Comparison of ENCODE assay signal across 8 mouse cellular contexts in genomic region chr7:79710130-79710607, GRCm38 (mm10). TPM values are rescaled to one million over a fixed set of nuclear protein-coding genes. Genes with fewer than 3 reads are reported as not detected.
DNase-seq lines count a peak whose midpoint lies in the region; ATAC-seq and TF ChIP-seq lines count a peak whose summit lies in the region.

No protein-coding gene starts in this region.

- peak overlapping the region; percentile 44 for H3K9ac ChIP-seq in ES-Bruce4 (ENCODE audit: low read depth, poor library complexity, severe bottlenecking)
- H3K9ac ChIP-seq in neural tube, embryonic 14.5 days (replicated peaks; ENCODE audit: low read depth, low read length), result peak overlapping the region; percentile 53

- no peaks in the 10 kb centered on the region for H3K27me3 ChIP-seq in ES-Bruce4 (ENCODE audit: control insufficient read depth, insufficient read depth, low read length, poor library complexity, severe bottlenecking)
- no peaks in the 10 kb centered on the region for H3K27me3 ChIP-seq in neural tube, embryonic 14.5 days (ENCODE audit: control insufficient read depth, insufficient read depth, low read length)

- peak overlapping the region; percentile 63 for H3K4me3 ChIP-seq in ES-Bruce4 (ENCODE audit: low read depth, low read length)
- H3K4me3 ChIP-seq in neural tube, embryonic 14.5 days (ENCODE audit: low read depth, low read length), result peak overlapping the region; percentile 43

- no peaks in the 10 kb centered on the region for H3K4me1 ChIP-seq in ES-Bruce4 (ENCODE audit: control insufficient read depth, insufficient read depth, low read length)
- 0 out of 2 replicates have a peak, but pooled peaks cover 4% of the 10 kb centered on the region for H3K4me1 ChIP-seq in neural tube, embryonic 14.5 days (ENCODE audit: control insufficient read depth, insufficient read depth, low read length)

- H3K36me3 ChIP-seq in ES-Bruce4 (ENCODE audit: control insufficient read depth, insufficient read depth, low read length, poor library complexity, severe bottlenecking), result no peaks in the 10 kb centered on the region
- H3K36me3 ChIP-seq in neural tube, embryonic 14.5 days (ENCODE audit: control insufficient read depth, insufficient read depth, low read length), result no peaks in the 10 kb centered on the region

- no peaks in the 10 kb centered on the region for H3K9me3 ChIP-seq in ES-Bruce4 (replicated peaks; ENCODE audit: control insufficient read depth, insufficient read depth, low read length, poor library complexity, severe bottlenecking)
- H3K9me3 ChIP-seq in neural tube, embryonic 14.5 days (ENCODE audit: control insufficient read depth, low read length), result no peaks in the 10 kb centered on the region

- TF ChIP-seq CTCF in ES-Bruce4 (IDR thresholded peaks at IDR 0.05; ENCODE audit: low read depth, low read length), result peak; percentile 23

- TF ChIP-seq EP300 in ES-Bruce4 (IDR thresholded peaks at IDR 0.05; ENCODE audit: insufficient read depth, low read depth, low read length), result no peak

- no peak for TF ChIP-seq POLR2A in ES-Bruce4 (IDR thresholded peaks at IDR 0.05; ENCODE audit: insufficient read depth, low read length)

- WGBS in neural tube, embryonic 14.5 days, result under 1% methylated on average over 55 of the region's 55 CpGs

- DNase-seq in adrenal gland, postnatal 14 days, result peak; percentile 72
- DNase-seq in adrenal gland, adult 2 months, result no peak
- DNase-seq in embryo, embryonic 11 days, result peak; percentile 91
- DNase-seq in heart, postnatal 14 days, result peak; percentile 34 to 40
- peak; percentile 74 for DNase-seq in left cerebral cortex, postnatal 4 days

- H3K4me2 ChIP-seq in neural tube, embryonic 14.5 days (ENCODE audit: low read depth, low read length), result peak overlapping the region; percentile 63

- ATAC-seq in neural tube, embryonic 14.5 days (ENCODE audit: low read depth), result peak; percentile 89
- no peak for ATAC-seq in erythroblast, adult 5-6 weeks (replicated peaks; ENCODE audit: low FRiP score, poor library complexity, severe bottlenecking)

- no peak overlapping the region for H3K27ac ChIP-seq in ES-Bruce4 (ENCODE audit: insufficient read depth, low read length)
- no peak overlapping the region for H3K27ac ChIP-seq in neural tube, embryonic 14.5 days (ENCODE audit: low read depth, low read length)

- intact Hi-C loops in heart, postnatal 14 days (cut with DNase I), result loop anchor here (2.0 kb wide), 1 partner anchor 17 kb away; no protein-coding TSS in a partner anchor
- intact Hi-C loops in left cerebral cortex, postnatal 4 days (cut with DNase I), result no loop called here

RNA-seq across cellular contexts. Expression of gene Kif7, which starts 5.4 kb away (rescaled TPM):
- total RNA-seq in adrenal gland, postnatal 14 days (2021), result 4.2 and 5.0 TPM in 2 replicates
- total RNA-seq in adrenal gland, adult 2 months (2021), result 1 to 10 TPM; 1.8 to 4.2 TPM
- 2.9 and 4.7 TPM in 2 replicates for polyA plus RNA-seq in adrenal gland, adult 2 months (2012; rRNA removed)
- 4.1 and 5.1 TPM in 2 replicates for polyA plus RNA-seq in ES-Bruce4 (2011; ENCODE audit: insufficient read depth, insufficient read length, low read depth, missing spikeins)
- total RNA-seq in heart, postnatal 14 days (2021), result 1 to 10 TPM; 2.2 to 2.5 TPM
- total RNA-seq in left cerebral cortex, postnatal 4 days (2021), result 1 to 10 TPM; 4.1 to 4.7 TPM
- 1.3 and 2.3 TPM in 2 replicates for polyA plus RNA-seq in neural tube, embryonic 14.5 days (2014; fragmentation: Nextera tagmentation; extraction: Ambion mirVana)
- 0.42 TPM in 1 of 2 replicates, not detected in the other for total RNA-seq in erythroblast, adult 5-6 weeks (2015; ENCODE audit: low replicate concordance)
- 0.09 TPM in 1 of 2 replicates, not detected in the other for total RNA-seq in erythroblast, adult 5-6 weeks (2017; ENCODE audit: low replicate concordance)

RNA-seq across cellular contexts. Expression of gene Plin1, which starts 22.5 kb away (rescaled TPM):
- total RNA-seq in adrenal gland, postnatal 14 days (2021), result 646 and 719 TPM in 2 replicates
- total RNA-seq in adrenal gland, adult 2 months (2021), result 100 to 1,000 TPM; 564 to 869 TPM
- polyA plus RNA-seq in adrenal gland, adult 2 months (2012; rRNA removed), result 554 and 930 TPM in 2 replicates
- polyA plus RNA-seq in ES-Bruce4 (2011; ENCODE audit: insufficient read depth, insufficient read length, low read depth, missing spikeins), result 0.28 TPM in 1 of 2 replicates, not detected in the other
- total RNA-seq in heart, postnatal 14 days (2021), result 10 to 100 TPM in 1 of 2 experiments, 1 to 10 TPM in 1; 5.0 to 24.7 TPM
- total RNA-seq in left cerebral cortex, postnatal 4 days (2021), result not detected
- 0.17 TPM in 1 of 2 replicates, not detected in the other for polyA plus RNA-seq in neural tube, embryonic 14.5 days (2014; fragmentation: Nextera tagmentation; extraction: Ambion mirVana)
- not detected in 2 replicates for total RNA-seq in erythroblast, adult 5-6 weeks (2015; ENCODE audit: low replicate concordance)
- total RNA-seq in erythroblast, adult 5-6 weeks (2017; ENCODE audit: low replicate concordance), result not detected in 2 replicates

RNA-seq across cellular contexts. Expression of gene Pex11a, which starts 32.8 kb away (rescaled TPM):
- total RNA-seq in adrenal gland, postnatal 14 days (2021), result 45.9 and 53.5 TPM in 2 replicates
- total RNA-seq in adrenal gland, adult 2 months (2021), result 10 to 100 TPM; 53.4 to 53.7 TPM
- polyA plus RNA-seq in adrenal gland, adult 2 months (2012; rRNA removed), result 34.9 and 39.7 TPM in 2 replicates
- polyA plus RNA-seq in ES-Bruce4 (2011; ENCODE audit: insufficient read depth, insufficient read length, low read depth, missing spikeins), result 7.8 and 8.7 TPM in 2 replicates
- 10 to 100 TPM; 13.8 to 14.8 TPM for total RNA-seq in heart, postnatal 14 days (2021)
- total RNA-seq in left cerebral cortex, postnatal 4 days (2021), result 10 to 100 TPM in 1 of 2 experiments, 1 to 10 TPM in 1; 9.4 to 10.0 TPM
- 13.4 and 16.2 TPM in 2 replicates for polyA plus RNA-seq in neural tube, embryonic 14.5 days (2014; fragmentation: Nextera tagmentation; extraction: Ambion mirVana)
- total RNA-seq in erythroblast, adult 5-6 weeks (2015; ENCODE audit: low replicate concordance), result not detected in 2 replicates
- total RNA-seq in erythroblast, adult 5-6 weeks (2017; ENCODE audit: low replicate concordance), result 0.51 TPM in 1 of 2 replicates, not detected in the other

RNA-seq across cellular contexts. Expression of gene Wdr93, which starts 32.8 kb away (rescaled TPM):
- 1.8 and 2.8 TPM in 2 replicates for total RNA-seq in adrenal gland, postnatal 14 days (2021)
- 1 to 10 TPM; 1.5 to 1.6 TPM for total RNA-seq in adrenal gland, adult 2 months (2021)
- polyA plus RNA-seq in adrenal gland, adult 2 months (2012; rRNA removed), result 1.5 and 1.8 TPM in 2 replicates
- 0.97 and 1.9 TPM in 2 replicates for polyA plus RNA-seq in ES-Bruce4 (2011; ENCODE audit: insufficient read depth, insufficient read length, low read depth, missing spikeins)
- total RNA-seq in heart, postnatal 14 days (2021), result under 1 TPM; 0.12 to 0.24 TPM
- total RNA-seq in left cerebral cortex, postnatal 4 days (2021), result under 1 TPM in 1 of 2 experiments, not detected in 1; 0.30 TPM
- 0.08 and 0.12 TPM in 2 replicates for polyA plus RNA-seq in neural tube, embryonic 14.5 days (2014; fragmentation: Nextera tagmentation; extraction: Ambion mirVana)
- not detected in 2 replicates for total RNA-seq in erythroblast, adult 5-6 weeks (2015; ENCODE audit: low replicate concordance)
- not detected in 2 replicates for total RNA-seq in erythroblast, adult 5-6 weeks (2017; ENCODE audit: low replicate concordance)

RNA-seq across cellular contexts. Expression of gene Ticrr, which starts 50.2 kb away (rescaled TPM):
- total RNA-seq in adrenal gland, postnatal 14 days (2021), result 2.0 and 2.3 TPM in 2 replicates
- total RNA-seq in adrenal gland, adult 2 months (2021), result under 1 TPM; 0.10 to 0.17 TPM
- polyA plus RNA-seq in adrenal gland, adult 2 months (2012; rRNA removed), result 0.18 and 0.25 TPM in 2 replicates
- polyA plus RNA-seq in ES-Bruce4 (2011; ENCODE audit: insufficient read depth, insufficient read length, low read depth, missing spikeins), result 36.7 and 41.1 TPM in 2 replicates
- total RNA-seq in heart, postnatal 14 days (2021), result 1 to 10 TPM in 1 of 2 experiments, under 1 TPM in 1; 0.29 to 1.2 TPM
- total RNA-seq in left cerebral cortex, postnatal 4 days (2021), result 1 to 10 TPM; 2.3 to 2.7 TPM
- polyA plus RNA-seq in neural tube, embryonic 14.5 days (2014; fragmentation: Nextera tagmentation; extraction: Ambion mirVana), result 0.98 and 1.4 TPM in 2 replicates
- 11.9 and 15.3 TPM in 2 replicates for total RNA-seq in erythroblast, adult 5-6 weeks (2015; ENCODE audit: low replicate concordance)
- 9.0 and 12.8 TPM in 2 replicates for total RNA-seq in erythroblast, adult 5-6 weeks (2017; ENCODE audit: low replicate concordance)

Comparison
In these comparisons a context has a peak if more than half of its experiments do, and no peak if none do; other contexts are left out.
1. RNA of gene Plin1, which starts 22.5 kb away (total RNA-seq): 564 to 869 TPM in adrenal gland, adult 2 months and 646 to 719 TPM in adrenal gland, postnatal 14 days; 5.0 to 24.7 TPM in heart, postnatal 14 days, not detected in left cerebral cortex, postnatal 4 days and not detected in erythroblast, adult 5-6 weeks; every median in the first group is over 10 times any median in the second.
2. RNA of gene Pex11a, which starts 32.8 kb away (total RNA-seq): 53.4 to 53.7 TPM in adrenal gland, adult 2 months, 45.9 to 53.5 TPM in adrenal gland, postnatal 14 days, 13.8 to 14.8 TPM in heart, postnatal 14 days and 9.4 to 10.0 TPM in left cerebral cortex, postnatal 4 days; 0.51 TPM in erythroblast, adult 5-6 weeks; every median in the first group is over 4 times any median in the second.